In genomic region chr2:138193529-138193928, GRCm38 (mm10) we compare ENCODE assay signal across 14 mouse cellular contexts.
"Had no signal": no experiment of that assay in that cellular context is flagged by ENCODE, and none has a peak within 500 bp of the region (broad histone marks: within the 10 kb centered on the region; RNA-seq: fewer than 3 reads in every experiment).

No protein-coding gene starts in this region.

- H3K4me1 ChIP-seq: limb, embryonic 10.5 days; liver, embryonic 15.5 days; neural tube, embryonic 15.5 days had no signal

- H3K4me3 ChIP-seq: left cerebral cortex, adult 2 months; limb, embryonic 10.5 days; liver, embryonic 15.5 days; midbrain, embryonic 10.5 days; myocyte; neural tube, embryonic 15.5 days had no signal

- H3K9ac ChIP-seq: liver, embryonic 15.5 days; neural tube, embryonic 15.5 days had no signal

- H3K9me3 ChIP-seq: limb, embryonic 10.5 days; liver, embryonic 15.5 days; midbrain, embryonic 10.5 days; neural tube, embryonic 15.5 days had no signal

- H3K27ac ChIP-seq: left cerebral cortex, adult 2 months; limb, embryonic 10.5 days; liver, embryonic 15.5 days; midbrain, embryonic 10.5 days; neural tube, embryonic 15.5 days had no signal

- H3K27me3 ChIP-seq: liver, embryonic 15.5 days; neural tube, embryonic 15.5 days had no signal

- DNase-seq: kidney, adult 11 months; kidney, postnatal 10 days; lung, postnatal 10 days; midbrain, embryonic 14.5 days; right cerebral cortex, adult 18-20 months; right cerebral cortex, postnatal 25 days; thymus, postnatal 4 days had no signal

- H3K4me2 ChIP-seq: liver, embryonic 11.5 days; liver, embryonic 15.5 days; neural tube, embryonic 15.5 days had no signal

- H3K36me3 ChIP-seq: limb, embryonic 10.5 days; liver, embryonic 15.5 days; midbrain, embryonic 10.5 days; neural tube, embryonic 15.5 days had no signal
